Mouse (Mus musculus): Measurements from ENCODE around the gene Lsp1.

Gene Lsp1

DNA sequence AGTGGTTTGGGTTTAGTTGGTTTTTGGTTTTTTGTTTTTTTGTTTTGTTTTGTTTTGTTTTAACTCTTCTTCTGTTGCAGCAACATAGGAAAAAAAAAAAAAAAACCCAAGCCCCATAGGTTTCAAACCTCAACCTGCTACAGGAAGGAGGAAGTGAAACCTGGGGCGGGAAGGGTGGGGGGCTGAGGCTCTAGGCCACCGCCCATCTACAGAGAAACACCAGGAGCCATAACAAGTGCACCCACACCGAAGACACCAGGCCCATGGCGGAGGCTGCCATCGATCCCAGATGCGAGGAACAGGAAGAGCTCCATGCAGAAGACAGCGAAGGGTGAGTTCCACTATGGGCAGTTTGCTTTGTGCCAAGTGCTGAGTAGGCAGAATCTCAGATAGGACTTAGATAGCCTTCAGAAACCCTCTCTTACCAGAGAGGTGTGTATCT, at the start of gene Lsp1:
TSS of gene Lsp1 (plus strand) at position 174 of the 442 bp plus-strand sequence.
- DNase-seq: peak in 1 of 2 experiments; percentile 29

DNA sequence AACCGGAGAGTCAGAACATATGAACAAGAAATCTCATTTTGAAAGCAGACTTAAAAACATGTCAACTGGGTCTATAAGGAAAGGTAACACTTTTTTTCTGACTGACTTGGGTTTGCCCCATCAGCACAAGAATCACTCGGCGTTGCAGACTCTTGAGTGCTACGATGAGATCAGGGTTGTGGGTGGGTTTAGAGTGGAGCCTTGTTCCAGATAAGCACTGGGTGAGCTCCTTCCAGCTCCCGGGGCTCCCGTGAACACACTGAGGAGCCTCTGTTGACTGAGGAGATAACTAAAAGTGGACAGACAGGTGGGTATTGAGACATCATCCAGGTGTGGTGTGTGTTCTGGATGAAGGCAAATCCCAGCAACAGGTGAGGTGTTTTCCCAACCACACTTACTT, 47.3 kb upstream of the Lsp1 start:
- no peak for DNase-seq

DNA sequence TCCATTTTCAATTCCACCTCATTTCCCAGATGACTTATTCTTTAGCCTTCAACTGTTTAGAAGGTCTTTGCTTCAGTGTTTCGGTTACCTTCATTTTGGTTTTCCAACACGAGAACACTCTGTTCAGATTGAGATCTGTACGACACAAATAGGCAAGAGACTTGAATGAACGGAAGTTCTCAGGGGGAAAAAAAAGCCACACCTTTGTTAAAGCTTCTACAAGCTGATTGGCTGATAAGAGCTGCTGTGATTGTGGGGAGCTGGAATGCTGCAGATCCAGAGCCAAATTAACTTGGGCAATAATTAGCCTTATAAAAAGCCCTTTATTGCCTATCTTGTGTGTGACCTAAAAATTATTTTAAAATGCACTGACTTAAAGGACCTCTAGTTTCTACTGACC, 45.3 kb upstream of the Lsp1 start:
- DNase-seq: no peak

DNA sequence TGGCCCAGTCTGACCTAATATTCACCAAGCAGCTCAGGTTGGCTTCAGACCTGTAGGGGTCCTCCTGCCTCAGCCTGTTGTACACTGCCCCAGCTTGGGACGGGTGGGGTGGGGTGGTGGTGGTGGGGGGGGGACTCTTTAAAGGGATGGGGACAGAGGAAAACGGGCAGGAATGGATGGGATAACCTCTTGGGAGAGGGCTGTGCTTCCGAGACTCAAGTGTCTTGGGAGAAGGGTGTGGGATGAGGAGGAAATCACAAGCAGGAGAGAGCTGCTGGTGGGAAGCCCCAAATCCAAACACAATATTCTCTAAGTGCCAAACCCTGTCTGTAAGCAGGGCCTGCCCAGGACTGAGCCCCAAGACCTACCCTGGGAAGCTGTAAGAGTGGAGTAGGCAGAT, 44.4 kb upstream of the Lsp1 start:
- no peak for DNase-seq

DNA sequence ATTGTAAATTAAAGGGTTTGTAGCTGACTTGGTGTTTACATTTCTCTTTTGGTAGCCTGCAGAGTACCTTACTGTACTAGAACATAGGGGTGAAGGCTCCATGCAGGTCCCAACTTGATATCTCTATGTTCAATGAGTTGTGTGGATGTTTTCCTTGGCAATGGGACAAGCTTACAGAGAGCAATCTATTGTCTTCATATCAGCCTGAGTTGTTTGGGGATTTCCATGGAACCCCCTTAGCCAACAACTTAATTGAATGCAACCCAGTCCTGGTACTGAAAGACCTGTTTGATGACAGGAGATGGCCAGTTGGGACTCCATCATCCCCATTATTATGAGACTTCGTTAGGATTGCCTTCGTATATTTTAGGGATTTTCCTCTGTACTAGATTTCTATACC, 42.6 kb upstream of the Lsp1 start:
- DNase-seq: no peak

DNA sequence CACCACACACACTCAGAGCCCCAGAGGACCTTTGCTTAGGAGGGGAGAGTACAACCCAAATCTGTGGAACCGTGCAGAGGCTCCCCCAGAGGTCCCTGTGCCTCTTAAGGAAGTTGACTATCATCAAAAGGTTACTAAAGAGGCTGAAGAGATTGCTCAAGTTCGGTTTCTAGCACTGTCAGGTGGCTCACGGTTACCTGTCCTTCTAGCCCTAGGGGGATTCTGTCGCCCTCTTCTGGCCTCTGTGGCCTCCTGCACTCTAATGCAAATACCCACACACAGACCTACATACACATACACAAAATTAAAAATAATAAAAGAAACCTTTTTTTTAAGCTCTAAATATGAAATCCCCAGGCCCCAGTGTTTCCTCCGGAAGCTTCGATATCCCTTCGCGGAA, 41.9 kb upstream of the Lsp1 start:
- DNase-seq: no peak

DNA sequence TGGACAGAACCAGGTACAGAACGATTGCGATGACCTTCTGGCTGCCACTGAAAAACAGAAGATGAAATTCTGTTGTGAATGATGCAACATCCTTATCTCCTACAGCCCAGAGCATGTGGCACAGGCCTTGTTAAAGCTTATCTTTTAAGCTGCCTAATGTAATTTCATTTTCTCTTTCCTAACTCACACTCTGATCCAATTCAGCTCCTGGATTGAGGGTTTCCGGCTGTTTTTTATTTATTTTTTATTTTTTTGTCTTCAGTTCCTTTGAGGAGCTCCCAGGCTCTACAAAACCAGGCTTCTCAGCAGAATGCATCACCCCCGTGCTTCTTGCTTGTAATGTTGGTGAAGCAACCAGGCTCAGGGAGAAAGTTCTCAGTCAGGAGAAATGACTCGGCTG, 40.7 kb upstream of the Lsp1 start:
- no peak for DNase-seq

DNA sequence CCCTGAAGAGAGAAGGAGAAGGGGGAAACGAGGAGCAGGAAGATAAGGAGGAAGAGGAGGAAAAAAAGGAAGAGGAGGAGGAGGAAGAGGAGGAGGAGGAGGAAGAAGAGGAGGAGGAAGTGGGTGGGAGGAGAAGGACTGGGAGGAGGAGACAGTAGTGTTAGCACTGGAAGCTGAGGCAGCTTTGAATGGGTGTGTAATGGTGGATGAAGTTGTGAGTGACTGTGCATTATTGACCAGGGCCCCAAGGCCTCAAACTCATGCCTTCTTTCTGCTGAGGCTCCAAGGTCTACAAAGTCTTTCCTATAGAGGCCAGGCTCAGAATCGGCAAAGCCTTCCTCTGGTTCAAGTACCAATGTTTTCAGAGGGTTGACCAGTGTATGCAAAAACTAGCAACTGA, 38.8 kb upstream of the Lsp1 start:
- DNase-seq: no peak

DNA sequence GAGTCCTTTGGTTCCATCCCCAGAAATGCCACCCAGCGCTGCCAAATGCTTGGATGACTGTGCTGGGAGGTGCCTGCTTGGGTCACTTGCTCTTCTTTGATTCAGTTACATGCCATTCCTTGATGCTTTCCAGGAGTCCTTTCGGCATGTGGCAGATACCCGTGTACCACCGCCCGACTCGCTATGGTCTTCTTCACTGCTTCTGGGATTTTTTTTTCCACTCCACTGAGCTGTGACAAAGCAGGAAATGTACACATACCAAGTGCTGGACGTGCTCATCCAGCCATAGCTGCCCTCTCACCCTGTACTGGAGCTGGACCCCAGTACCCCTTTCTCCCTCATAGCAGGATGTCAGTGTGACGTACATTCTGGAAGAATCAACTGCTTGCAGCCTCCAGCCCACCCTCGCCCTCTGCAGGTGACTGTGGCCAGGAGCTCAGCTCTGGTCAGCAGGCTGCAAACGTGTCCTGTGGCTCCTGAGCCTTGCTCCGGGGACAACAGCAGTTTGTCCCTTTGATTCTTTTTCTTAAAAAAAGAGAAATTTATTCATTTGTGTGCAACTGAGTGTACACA, 34.9 kb upstream of the Lsp1 start:
- DNase-seq: peak; percentile 54 to 67

DNA sequence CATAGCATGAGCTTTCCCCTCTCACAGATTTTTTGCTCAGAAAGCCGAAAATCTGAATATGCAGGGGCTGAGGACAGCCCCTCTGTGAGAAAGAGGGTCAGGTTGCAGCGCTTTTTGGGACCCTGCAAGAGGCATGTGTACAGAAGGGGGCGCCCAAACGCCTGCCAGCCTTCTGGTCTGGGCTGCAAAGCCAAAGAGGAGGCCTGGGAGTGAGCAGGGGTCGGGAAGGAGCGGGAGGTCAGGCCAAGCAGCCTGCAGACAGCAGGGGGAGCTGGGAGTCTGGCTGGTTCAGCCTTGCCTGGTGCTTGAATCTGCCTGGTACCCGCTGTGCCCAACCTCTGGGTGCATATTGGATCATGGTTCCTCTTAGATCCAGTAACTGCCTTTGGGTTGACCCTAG, 32.4 kb upstream of the Lsp1 start:
- peak in 1 of 2 experiments; percentile 20 for DNase-seq

DNA sequence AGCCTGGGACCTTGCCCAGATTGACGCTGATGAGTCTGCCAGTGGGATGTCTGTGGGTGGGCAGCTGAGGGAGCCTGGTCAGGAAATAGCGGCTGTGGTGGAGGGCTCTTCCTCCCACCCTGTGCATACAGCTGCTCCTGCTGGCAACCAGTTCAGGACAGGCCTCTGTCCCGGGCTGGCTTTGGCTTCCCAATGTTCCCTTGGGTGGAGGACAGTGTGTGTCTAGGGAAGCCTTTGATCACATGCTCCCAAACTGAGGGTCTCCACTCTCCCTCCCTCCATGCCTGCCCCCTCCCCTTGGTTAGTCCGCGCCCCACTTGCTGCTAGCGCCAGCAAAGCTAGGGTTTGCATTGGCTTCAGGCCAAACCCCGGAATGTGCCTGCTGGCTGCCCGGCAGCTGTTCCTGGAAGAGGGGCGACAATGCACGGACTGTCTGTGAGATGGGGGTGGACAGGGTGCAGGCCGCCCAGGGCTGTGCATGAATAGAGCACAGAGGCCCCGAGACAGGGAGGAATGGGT, 30.4 kb upstream of the Lsp1 start:
- peak; percentile 36 to 50 for DNase-seq

DNA sequence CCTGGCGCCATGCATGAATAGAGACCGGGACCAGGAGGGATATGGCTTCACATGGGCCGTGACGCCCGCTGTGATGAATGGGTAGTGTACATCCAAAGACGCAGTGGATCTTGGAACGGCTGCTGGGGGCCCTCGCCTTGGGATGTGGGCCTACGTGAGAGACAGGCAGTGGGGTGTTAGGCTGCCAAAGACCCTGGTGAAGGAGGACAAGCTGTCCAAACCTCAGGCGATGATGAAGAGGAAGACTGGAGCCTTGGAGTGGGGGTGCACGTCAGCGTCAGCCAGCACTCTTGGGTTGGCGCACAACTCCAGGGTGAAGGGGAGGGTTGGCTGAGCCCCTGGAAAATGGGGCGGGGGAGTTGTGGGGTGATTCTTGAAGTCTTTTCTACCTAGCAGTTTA, 29.5 kb upstream of the Lsp1 start:
- DNase-seq: no peak

DNA sequence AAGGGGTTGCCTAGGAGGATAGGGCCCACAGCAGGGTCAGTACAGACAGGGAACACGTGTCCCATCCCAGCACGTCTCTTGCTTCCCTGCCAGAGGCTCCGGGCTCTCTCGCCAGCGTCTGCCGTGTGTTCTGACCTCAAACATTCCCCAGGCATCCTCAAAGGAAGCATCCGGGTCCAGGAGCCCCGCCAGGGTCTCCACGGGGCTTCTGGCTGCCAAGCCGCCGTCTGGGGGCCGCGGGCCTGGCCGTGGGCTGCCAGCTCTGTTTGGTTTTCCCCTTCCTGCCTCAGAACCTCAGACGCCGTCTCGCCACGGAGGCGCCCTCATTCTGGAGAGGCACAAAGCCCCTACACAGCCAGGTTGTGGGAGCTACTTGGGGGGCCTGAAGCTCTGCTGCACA, 27.0 kb upstream of the Lsp1 start:
- no peak for DNase-seq

DNA sequence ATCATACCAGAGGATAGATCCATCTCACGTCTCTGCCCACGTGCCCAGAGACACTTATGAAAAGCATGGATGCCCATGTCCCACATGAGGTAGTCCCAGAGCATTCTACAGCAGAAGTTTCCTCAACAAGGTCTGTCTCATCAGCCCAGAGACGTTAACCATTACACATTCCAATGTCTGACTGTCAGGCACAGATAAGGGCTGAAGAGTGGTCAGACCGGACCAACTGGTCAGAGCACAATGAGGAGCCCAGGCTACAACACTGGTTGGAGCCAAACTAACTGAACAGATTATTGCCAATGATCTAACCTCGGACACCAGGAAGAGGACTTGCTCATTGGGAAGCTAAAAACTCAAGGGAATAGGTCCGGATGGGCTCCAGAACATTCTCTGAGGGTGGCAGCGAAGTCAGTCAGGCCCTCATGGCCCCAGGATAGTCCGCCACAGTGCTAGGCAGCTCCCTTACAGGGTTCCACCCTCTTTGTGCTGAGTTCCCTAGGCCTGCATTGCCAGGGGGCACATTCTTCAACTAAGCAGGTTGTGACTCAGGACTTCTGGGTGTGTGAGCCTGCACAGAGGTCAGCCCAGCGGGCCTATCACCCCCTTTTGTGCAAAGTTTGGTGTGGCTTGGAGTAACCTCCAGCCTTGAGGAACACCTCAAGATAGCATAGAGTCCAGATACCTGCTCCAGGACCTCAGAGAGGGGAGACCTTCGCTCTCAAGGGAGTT, 26.3 kb upstream of the Lsp1 start, which contains the start of gene Syt8:
TSS of gene Syt8 (plus strand) at position 714 of the 729 bp plus-strand sequence.
- DNase-seq: no peak

DNA sequence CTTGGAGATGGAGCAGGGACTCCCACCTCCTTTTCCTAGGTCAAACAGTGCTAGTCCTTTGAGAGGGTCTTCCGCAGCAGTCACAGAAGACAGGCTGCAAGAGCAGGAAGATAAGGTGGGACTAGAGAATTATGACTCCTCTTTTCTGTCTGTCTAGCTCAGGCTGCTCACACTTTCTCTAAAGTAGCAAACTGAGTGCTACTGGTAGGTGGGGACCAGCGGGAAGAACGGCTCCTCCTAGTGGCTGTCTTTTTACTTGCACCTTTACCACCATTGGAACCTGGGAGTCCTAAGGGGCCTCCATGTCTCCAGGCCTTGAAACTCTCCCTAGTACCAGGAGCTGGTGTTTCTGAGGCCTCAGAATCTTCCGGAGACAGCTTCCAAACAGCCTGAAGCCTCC, 25.1 kb upstream of the Lsp1 start:
- peak; percentile 60 to 83 for DNase-seq

DNA sequence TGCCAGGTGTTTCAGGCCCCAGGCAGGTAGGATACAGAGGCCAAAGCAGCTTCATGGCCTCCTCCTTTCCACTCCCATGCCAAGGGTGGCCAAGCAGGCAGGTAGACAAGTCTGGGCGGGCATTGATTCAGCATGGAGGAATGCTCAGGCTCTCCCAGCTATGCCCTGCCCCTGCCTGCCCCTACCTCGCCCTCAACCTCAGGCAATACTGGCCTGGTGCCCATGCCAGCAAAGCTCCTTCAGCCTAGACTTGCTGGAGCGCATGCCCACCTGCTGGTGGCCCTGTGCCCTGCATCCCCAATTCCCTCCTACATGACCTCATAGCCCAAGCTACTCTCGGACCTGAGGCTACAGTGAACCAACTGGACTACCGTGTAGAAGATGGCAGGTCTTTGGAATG, 23.3 kb upstream of the Lsp1 start:
- DNase-seq: peak; percentile 48 to 79

DNA sequence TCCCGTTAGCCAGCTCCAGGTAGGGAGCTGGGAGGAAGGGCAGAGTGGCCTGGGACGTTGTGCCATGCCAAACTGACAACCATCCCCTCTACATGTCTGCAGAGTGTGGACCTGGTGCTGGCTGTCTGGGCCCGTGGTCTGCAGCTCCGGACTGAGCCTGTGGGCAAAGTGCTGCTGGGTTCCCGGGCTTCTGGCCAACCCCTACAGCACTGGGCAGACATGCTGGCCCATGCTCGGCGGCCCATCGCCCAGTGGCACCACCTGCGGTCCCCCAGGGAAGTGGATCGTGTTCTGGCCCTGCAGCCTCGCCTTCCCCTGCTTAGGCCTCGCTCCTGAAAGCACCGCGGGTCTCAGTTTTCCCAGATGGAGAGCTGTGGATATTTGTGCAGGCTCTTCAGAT, 20.6 kb upstream of the Lsp1 start:
- DNase-seq: no peak

DNA sequence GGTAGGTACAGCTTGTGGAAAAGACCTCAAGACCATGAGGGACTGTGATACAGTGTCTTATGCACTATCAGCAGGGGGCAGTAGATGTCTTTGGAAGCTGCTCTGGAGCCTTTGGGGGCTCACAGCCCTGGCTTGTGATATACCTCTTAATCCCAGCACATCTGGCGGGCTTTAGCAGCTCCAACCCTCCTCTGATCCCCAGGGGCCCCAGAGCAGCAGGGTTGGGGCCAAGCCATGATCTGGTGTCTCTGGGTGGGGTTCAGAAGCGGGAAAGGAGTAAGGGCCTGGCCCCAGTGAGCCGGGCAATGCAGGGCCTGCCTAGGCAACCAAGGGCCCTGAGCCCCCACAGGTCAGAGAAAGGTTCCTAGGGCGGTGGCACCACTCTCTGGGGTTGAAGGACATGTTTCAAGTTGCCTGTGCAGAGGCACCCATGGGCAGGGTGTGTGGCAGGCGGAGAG, 19.9 kb upstream of the Lsp1 start:
- no peak for DNase-seq

DNA sequence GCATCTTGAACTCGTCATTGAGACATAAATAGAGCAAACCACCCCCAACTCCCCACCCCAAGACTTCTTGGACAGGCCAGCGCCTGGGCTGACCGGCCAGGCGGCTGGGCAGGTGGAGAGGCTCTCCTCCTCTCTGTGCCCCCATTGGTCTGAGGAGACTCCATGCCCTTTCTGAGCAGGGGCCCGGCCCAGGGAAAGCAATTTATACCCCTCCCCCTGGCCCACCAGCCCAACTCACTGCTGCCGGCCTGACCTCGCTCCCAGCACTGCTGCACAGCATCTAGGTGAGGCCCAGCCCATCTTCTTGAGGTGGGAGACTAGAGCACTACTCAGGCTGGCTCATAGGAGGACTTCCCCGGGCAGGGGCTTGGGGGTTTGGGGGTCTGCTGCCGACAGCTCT, 19.0 kb upstream of the Lsp1 start, which contains the start of gene Tnni2:
TSS of gene Tnni2 (plus strand) at position 224 of the 400 bp plus-strand sequence.
- no peak for DNase-seq

DNA sequence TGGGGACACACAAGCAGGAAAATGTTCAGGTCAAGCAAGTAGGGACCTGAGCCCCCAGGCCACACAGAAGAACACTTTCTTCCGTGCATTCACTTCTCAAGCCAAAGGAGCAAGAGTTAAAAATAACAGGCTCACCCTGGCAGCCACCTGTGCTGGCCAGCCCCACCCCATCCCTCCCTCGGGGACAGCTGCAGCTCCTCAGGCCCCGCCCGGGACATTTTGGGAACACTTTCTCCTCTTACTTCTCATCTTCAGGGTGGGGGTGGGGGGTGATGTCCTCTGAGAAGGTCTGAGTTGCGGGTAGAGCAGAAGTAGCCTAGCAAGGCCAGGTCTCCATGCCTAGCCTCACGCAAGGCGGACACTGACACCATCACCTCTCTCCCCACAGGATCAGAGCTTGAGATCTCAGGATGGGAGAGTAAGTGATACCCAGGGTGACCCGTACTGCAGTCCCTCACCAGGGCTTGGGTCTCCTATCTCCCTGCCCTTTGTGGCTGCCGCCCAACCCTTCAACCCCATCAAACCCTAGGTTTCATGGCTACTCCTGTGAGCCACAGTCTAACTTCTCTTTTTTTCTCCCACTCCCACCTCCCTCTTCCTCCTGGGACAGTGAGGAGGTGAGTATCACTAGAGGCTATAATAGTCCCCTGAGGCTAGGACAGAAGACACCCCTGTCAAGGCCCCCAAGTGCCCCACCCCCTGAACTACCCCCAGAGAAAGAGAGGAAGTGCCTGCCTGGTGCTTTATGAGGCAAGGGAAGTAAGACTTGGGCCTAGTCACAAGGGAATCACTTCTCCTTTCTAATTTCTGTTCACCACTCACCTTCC, 18.3 kb upstream of the Lsp1 start:
- DNase-seq: no peak

DNA sequence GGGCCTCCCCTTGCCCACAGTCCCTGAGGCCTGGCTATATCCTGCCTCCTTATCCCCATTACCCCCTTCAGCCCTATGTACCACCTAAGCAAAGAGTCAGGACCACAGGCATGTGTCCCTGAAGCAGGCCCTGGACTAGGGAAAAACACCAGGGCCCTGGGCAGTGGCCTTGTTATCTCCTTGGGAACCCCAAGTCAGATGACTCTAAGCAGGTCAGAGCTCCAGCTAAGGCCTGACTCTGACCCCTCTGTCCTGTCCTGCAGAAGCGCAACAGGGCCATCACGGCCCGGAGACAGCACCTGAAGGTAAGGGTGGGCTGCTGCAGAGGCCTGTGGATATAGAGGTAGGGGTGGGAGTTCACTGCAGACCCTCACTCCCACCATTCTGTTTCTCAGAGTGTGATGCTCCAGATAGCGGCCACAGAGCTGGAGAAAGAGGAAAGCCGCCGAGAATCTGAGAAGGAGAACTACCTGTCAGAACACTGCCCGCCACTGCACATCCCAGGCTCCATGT, 17.6 kb upstream of the Lsp1 start:
- DNase-seq: no peak

DNA sequence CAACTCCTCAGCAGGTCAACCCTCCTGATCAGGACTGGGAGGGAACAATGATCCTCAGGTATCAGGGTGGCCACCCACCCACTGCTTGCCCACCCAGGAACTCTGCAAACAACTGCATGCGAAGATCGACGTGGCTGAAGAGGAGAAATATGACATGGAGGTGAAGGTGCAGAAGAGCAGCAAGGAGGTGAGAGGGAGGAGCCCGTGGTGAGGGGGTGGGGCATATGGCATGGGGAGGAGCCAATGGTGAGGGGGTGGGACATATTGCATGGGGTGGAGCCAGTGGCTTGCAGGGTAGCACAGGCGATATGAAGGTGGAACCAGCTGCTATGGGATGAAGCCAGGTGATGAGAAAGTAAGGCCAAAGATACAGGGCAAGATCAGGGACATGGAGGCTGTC, 17.1 kb upstream of the Lsp1 start:
- no peak for DNase-seq

DNA sequence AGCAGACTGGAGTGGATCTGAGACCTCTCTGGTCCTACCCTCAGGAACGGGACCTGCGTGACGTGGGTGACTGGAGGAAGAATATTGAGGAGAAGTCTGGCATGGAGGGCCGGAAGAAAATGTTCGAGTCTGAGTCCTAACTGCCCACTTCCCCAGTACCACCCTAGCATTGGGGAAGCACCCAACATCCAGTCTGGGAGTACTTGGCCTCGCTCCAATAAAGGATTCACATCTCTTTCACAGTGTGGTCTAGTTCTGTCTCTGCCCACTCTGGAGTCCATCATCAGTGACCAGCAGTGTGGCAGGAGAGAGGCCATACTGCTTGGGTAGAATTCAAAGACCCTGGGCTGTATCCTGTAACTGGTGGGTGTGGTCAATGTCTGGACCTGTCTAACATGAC, 16.4 kb upstream of the Lsp1 start:
- DNase-seq: no peak

All from kidney, postnatal 25 days (tissue).